Mouse (Mus musculus) midbrain, postnatal 0 days (tissue): ENCODE data around the gene Ier3. TPM values are rescaled to one million over a fixed set of nuclear protein-coding genes. Genes with fewer than 3 reads are reported as not detected.

Experiments
- ATAC-seq: fragments of 200-750 bp; cut with Nextera tagmentation; 2 replicates; pipeline ENCODE4 v1.8.0; 2017; ENCODE audit warnings: moderate number of reproducible peaks, mild to moderate bottlenecking, moderate TSS enrichment, moderate library complexity; ENCODE audit not compliant: low FRiP score
- DNase-seq: peaks from one replicate; pipeline ENCODE4 v3.0.0-alpha.2; 2015; ENCODE audit warnings: low spot score
- H3K27ac ChIP-seq: fragments of 300-500 bp; sonication (generic); 2 replicates; pipeline ENCODE4 v1.5.1; 2014; ENCODE audit warnings: low read depth, mild to moderate bottlenecking, low read length, mixed read lengths
- H3K27me3 ChIP-seq: fragments of 300-500 bp; sonication (generic); 2 replicates; pipeline ENCODE4 v1.6.1; 2014; ENCODE audit warnings: low read length, control low read depth, mixed read lengths; ENCODE audit not compliant: insufficient read depth
- H3K36me3 ChIP-seq: fragments of 300-500 bp; sonication (generic); 2 replicates; pipeline ENCODE4 v1.6.1; 2014; ENCODE audit warnings: low read length, control low read depth, mixed read lengths; ENCODE audit not compliant: insufficient read depth
- H3K4me1 ChIP-seq: fragments of 300-500 bp; sonication (generic); 2 replicates; pipeline ENCODE4 v1.6.1; 2014; ENCODE audit warnings: mild to moderate bottlenecking, control low read depth, antibody characterized with exemption, low read length, mixed read lengths; ENCODE audit not compliant: insufficient read depth
- H3K4me2 ChIP-seq: fragments of 300-500 bp; sonication (generic); 2 replicates; pipeline ENCODE4 v1.6.1; 2014; ENCODE audit warnings: low read depth, mild to moderate bottlenecking, low read length, mixed read lengths; ENCODE audit not compliant: poor library complexity, severe bottlenecking
- H3K4me3 ChIP-seq: fragments of 300-500 bp; sonication (generic); 2 replicates; pipeline ENCODE4 v1.5.1; 2014; ENCODE audit warnings: low read depth, mild to moderate bottlenecking, low read length, moderate library complexity
- H3K9ac ChIP-seq: fragments of 300-500 bp; sonication (generic); replicated peaks from 2 replicates; pipeline ENCODE4 v1.6.1; 2014; ENCODE audit warnings: mild to moderate bottlenecking, low read length, moderate library complexity, mixed read lengths; ENCODE audit not compliant: poor library complexity, severe bottlenecking
- H3K9me3 ChIP-seq: fragments of 300-500 bp; sonication (generic); 2 replicates; pipeline ENCODE4 v1.6.1; 2016; ENCODE audit warnings: low read length, control low read depth
- CTCF ChIP-seq: IDR thresholded peaks from 2 replicates; pipeline ENCODE4 v1.5.1; 2016; ENCODE audit warnings: antibody characterized with exemption, mild to moderate bottlenecking
- WGBS: fragments of 180-500 bp; shearing (Covaris S2); extraction: QIAGEN DNeasy Blood & Tissue Kit; methylation state at CpG from one replicate; pipeline ENCODE4 v1.1.7; 2014; 5-methylcytosine and 5-hydroxymethylcytosine counted together
- polyA plus RNA-seq: library from polyadenylated mRNA; unstranded; fragments of >200 nt; fragmentation: Nextera tagmentation; extraction: Ambion mirVana; gene quantifications from 2 replicates; pipeline ENCODE4 v1.2.1, GENCODE M21; 2015
- total RNA-seq: library from RNA; depleted of rRNA; stranded (reverse); fragments of >200 nt; gene quantifications from 2 replicates; pipeline ENCODE4 v1.2.3, GENCODE M21; 2014

Ier3 gene
- total and polyA plus RNA-seq, 2 experiments from 2014 or later = 10.9 to 12.2 TPM

DNA sequence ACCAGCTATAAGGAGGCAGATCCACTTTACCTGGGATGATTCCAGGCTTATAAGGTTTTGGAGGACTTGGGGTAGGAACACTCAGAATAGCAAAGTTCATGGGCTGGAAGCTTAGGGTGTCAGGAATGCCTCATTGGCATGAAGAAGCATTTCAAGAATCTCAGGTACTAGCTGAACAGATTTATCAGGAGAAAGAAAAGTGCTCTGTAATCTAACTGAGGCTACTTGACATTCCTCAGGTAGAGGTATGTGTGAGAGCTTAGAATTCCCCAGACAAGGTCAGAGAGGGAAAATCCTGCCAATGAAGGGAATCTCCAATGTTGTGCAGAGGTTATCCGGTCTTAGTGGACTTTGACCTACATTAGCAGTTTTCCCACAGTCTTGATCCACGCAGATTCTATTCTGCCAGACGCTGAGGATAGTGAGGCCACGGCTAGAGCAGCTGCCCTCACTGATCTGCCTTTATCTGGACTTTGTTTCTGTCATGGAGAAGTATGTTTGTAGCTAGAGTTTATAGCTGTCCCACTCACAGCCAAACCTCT, 17.6 kb upstream of the Ier3 start:
- Histone ChIP-seq H3K9ac (no peak overlapping the region), H3K27ac (no peak overlapping the region), H3K36me3 (no peaks in the 10 kb centered on the region), H3K9me3 (no peaks in the 10 kb centered on the region), H3K4me1 (no peaks in the 10 kb centered on the region), H3K4me3 (no peak overlapping the region), H3K27me3 (no peaks in the 10 kb centered on the region), H3K4me2 (no peak overlapping the region)
- no peak for ATAC-seq
- WGBS = 92% methylated on average over 4 of the region's 4 CpGs
- TF ChIP-seq CTCF = no peak
- no peak for DNase-seq

DNA sequence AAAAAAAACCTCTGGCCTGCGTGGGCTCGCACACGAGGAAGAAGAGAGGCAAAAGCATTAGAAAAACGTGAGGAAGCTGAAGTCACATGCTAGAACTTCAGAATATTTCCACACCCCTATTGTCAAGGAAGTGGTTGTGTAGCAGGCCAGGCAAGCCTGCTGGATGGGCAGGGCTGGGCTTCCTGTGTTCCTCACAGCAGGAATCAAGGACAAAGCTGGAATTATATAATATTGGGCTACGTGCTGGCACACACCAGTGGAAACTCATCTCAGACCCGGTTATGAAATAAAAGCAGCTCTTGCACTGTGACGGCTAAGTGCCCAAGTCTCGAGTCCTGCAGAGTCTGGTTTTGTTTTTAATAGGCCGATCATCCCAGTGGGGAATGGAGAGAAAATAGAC, 13.4 kb upstream of the Ier3 start:
- Histone ChIP-seq H3K9ac (no peak overlapping the region), H3K4me2 (no peak overlapping the region), H3K36me3 (no peaks in the 10 kb centered on the region), H3K4me3 (no peak overlapping the region), H3K9me3 (no peaks in the 10 kb centered on the region), H3K4me1 (no peaks in the 10 kb centered on the region), H3K27ac (no peak overlapping the region), H3K27me3 (no peaks in the 10 kb centered on the region)
- 68% methylated on average over 9 of the region's 9 CpGs for WGBS
- no peak for TF ChIP-seq CTCF
- peak; percentile 10 for DNase-seq
- ATAC-seq = no peak

DNA sequence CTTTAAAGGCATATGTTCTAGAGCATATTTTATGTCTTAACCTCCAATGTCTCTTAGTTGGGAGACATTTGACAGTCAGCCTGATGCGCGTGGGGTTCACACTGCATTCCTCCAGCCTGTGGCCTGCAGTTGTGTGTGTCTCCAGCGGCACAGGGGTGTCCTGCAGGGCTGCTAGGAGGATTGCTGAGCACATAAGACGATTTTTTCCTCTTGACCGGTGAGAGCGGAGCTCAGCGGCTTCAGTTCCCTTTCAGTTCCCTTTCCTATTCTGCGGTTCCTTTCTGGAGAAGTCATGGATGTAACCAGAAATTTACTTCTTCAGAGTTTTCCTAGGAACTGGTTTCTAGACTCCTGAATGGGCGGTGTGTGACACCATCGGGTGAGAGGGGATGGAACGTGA, 12.1 kb upstream of the Ier3 start:
- DNase-seq (no peak), ATAC-seq (no peak)
- Histone ChIP-seq H3K9ac (no peak overlapping the region), H3K27ac (no peak overlapping the region), H3K4me1 (no peaks in the 10 kb centered on the region), H3K4me2 (no peak overlapping the region), H3K36me3 (no peaks in the 10 kb centered on the region), H3K9me3 (no peaks in the 10 kb centered on the region), H3K27me3 (no peaks in the 10 kb centered on the region), H3K4me3 (no peak overlapping the region)
- WGBS = 85% methylated on average over 11 of the region's 11 CpGs
- no peak for TF ChIP-seq CTCF

DNA sequence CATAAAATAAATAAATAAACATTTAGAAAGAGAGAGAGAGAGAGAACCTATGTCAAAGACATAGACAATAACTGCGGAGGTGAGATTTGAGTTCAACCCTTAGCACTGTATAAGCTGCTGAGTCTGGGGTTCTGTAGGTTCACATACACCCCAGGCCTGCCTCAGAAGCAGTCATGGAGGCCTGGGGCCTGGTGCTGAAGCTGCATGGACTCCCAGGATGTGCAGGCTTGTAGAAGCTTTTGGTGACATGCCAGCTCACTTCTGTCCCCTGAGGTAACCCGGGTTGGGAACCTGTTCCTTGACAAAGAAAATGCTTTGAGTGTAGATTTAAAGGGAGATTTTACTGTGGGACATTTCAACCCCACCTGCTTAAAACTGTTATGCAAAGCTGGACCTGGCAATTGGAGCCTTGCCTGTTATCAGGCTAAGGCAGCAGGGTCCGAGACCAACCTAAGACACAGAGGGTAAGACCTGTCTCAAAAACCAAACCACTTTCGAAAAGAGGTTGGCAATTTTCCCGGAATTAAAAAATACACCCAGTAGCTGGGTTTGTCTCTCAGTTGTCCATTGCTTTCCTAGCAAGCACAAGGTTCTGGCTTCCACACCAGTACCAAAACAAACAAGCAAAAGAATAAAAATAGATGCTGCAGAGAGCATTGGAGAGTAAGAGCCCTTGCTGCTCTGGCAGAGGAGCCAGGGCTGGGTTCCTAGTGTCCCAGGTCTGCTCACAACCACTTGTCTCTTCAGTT, 10.4 kb upstream of the Ier3 start:
- H3K4me1 ChIP-seq = no peaks in the 10 kb centered on the region
- H3K27me3 ChIP-seq = no peaks in the 10 kb centered on the region
- no peaks in the 10 kb centered on the region for H3K9me3 ChIP-seq
- H3K36me3 ChIP-seq = no peaks in the 10 kb centered on the region
- no peak overlapping the region for H3K4me2 ChIP-seq
- no peak overlapping the region for H3K9ac ChIP-seq
- ATAC-seq (no peak), DNase-seq (no peak)
- WGBS = 83% methylated on average over 5 of the region's 5 CpGs
- no peak overlapping the region for H3K4me3 ChIP-seq
- TF ChIP-seq CTCF = no peak
- no peak overlapping the region for H3K27ac ChIP-seq

DNA sequence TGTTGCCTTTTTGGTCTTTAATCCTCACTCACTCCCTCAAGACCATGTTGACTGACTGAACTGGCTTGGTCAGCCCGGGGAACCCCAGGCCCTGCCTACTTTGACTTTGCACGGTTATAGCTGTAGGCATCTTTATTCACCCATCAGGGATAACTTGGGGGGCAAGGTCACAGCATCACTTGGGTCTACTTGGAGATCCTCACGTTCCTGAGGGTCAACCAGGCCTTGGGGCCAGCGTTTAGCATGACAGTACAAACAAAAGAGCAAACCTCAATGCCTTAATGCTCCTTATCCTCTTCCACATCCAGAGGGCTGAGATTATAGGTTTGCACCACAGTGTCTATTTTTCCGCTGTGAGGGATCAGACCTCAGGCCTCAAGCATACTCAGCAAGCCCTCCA, 9.2 kb upstream of the Ier3 start:
- H3K9ac ChIP-seq = no peak overlapping the region
- no peak overlapping the region for H3K4me2 ChIP-seq
- H3K4me3 ChIP-seq = no peak overlapping the region
- no peak overlapping the region for H3K27ac ChIP-seq
- DNase-seq (no peak), ATAC-seq (no peak)
- H3K36me3 ChIP-seq = no peaks in the 10 kb centered on the region
- H3K4me1 ChIP-seq = no peaks in the 10 kb centered on the region
- H3K27me3 ChIP-seq = no peaks in the 10 kb centered on the region
- no peaks in the 10 kb centered on the region for H3K9me3 ChIP-seq
- WGBS = 77% methylated on average over 5 of the region's 5 CpGs
- no peak for TF ChIP-seq CTCF

DNA sequence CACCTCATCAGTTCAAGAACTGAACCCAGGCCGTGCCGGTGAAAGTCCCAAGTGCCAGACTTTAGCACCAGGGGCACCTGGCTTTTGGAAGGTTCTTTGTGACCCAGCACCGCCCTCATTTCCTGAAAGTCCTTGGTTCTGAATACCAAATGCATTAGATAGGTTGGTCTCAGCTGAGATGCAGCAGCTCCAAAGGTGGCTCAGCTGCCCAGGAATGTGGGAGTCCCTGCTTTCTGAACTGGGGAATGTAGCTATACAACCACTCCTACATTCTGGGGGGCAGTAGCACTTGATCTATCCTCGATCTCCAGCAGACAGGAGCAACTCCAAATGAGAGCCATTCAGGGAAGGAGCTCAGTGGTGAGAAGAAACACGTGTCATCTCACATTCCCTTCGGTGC, 8.7 kb upstream of the Ier3 start:
- Histone ChIP-seq H3K4me3 (no peak overlapping the region), H3K36me3 (no peaks in the 10 kb centered on the region), H3K27me3 (no peaks in the 10 kb centered on the region), H3K4me2 (no peak overlapping the region), H3K9me3 (no peaks in the 10 kb centered on the region), H3K27ac (no peak overlapping the region), H3K9ac (no peak overlapping the region), H3K4me1 (no peaks in the 10 kb centered on the region)
- 71% methylated on average over 6 of the region's 6 CpGs for WGBS
- ATAC-seq = no peak
- no peak for DNase-seq
- no peak for TF ChIP-seq CTCF
